Mouse (Mus musculus) cerebral cortex, adult 2 months (tissue): Measurements from ENCODE around the gene Atp12a.

Experiments
- WGBS: fragments of 180-500 bp; shearing (Covaris S2); methylation state at CpG from one replicate; pipeline ENCODE4 v1.1.7; 2018; 5-methylcytosine and 5-hydroxymethylcytosine counted together

Gene Atp12a

GRCm38 (mm10) chr14:56364711-56365237, at the start of gene Atp12a:
TSS of gene Atp12a (plus strand) at chr14:56365068.
- WGBS = 1% methylated on average over 48 of the region's 48 CpGs

- WGBS = 61% methylated on average over 7 of the region's 7 CpGs
These were observed 49.3 kb upstream of the Atp12a start for GRCm38 (mm10) chr14:56315519-56315918.

- 85% methylated on average over 4 of the region's 4 CpGs for WGBS
These were observed 48.5 kb upstream of the Atp12a start for GRCm38 (mm10) chr14:56316333-56316732.

- WGBS = 92% methylated on average over 1 of the region's 1 CpGs
These were observed 41.9 kb upstream of the Atp12a start for GRCm38 (mm10) chr14:56322982-56323381.

GRCm38 (mm10) chr14:56334437-56334836, 30.4 kb upstream of the Atp12a start:
- WGBS = 89% methylated on average over 5 of the region's 5 CpGs

- WGBS = 96% methylated on average over 10 of the region's 10 CpGs
These were observed 28.8 kb upstream of the Atp12a start for GRCm38 (mm10) chr14:56336032-56336431.

GRCm38 (mm10) chr14:56337075-56337474, 27.8 kb upstream of the Atp12a start:
- 49% methylated on average over 9 of the region's 9 CpGs for WGBS

GRCm38 (mm10) chr14:56337696-56338095, 27.2 kb upstream of the Atp12a start:
- 97% methylated on average over 2 of the region's 2 CpGs for WGBS

GRCm38 (mm10) chr14:56338882-56339442, 25.9 kb upstream of the Atp12a start:
- WGBS = 74% methylated on average over 7 of the region's 7 CpGs

- 38% methylated on average over 3 of the region's 3 CpGs for WGBS
These were observed 16.2 kb upstream of the Atp12a start for GRCm38 (mm10) chr14:56348704-56349103.

- WGBS = 73% methylated on average over 2 of the region's 2 CpGs
These were observed 15.3 kb upstream of the Atp12a start for GRCm38 (mm10) chr14:56349541-56349940.

- 53% methylated on average over 17 of the region's 17 CpGs for WGBS
These were observed 12.8 kb upstream of the Atp12a start for GRCm38 (mm10) chr14:56351959-56352660.

GRCm38 (mm10) chr14:56354803-56355202, 10.1 kb upstream of the Atp12a start:
- 31% methylated on average over 3 of the region's 3 CpGs for WGBS

- WGBS = 79% methylated on average over 8 of the region's 8 CpGs
These were observed 9.5 kb upstream of the Atp12a start for GRCm38 (mm10) chr14:56355396-56355795.

GRCm38 (mm10) chr14:56356196-56356595, 8.7 kb upstream of the Atp12a start:
- 95% methylated on average over 6 of the region's 6 CpGs for WGBS

GRCm38 (mm10) chr14:56358422-56358821, 6.4 kb upstream of the Atp12a start:
- 80% methylated on average over 7 of the region's 7 CpGs for WGBS

- WGBS = 49% methylated on average over 6 of the region's 6 CpGs
These were observed 5.7 kb upstream of the Atp12a start for GRCm38 (mm10) chr14:56359131-56359530.

GRCm38 (mm10) chr14:56365292-56365691, 424 bp downstream of the Atp12a start:
- 22% methylated on average over 8 of the region's 8 CpGs for WGBS

GRCm38 (mm10) chr14:56366712-56367111, 1.8 kb downstream of the Atp12a start:
- WGBS = 28% methylated on average over 15 of the region's 15 CpGs

GRCm38 (mm10) chr14:56368834-56369233, 4.0 kb downstream of the Atp12a start:
- WGBS = 50% methylated on average over 3 of the region's 3 CpGs

GRCm38 (mm10) chr14:56375731-56376130, 10.9 kb downstream of the Atp12a start:
- under 1% methylated on average over 6 of the region's 6 CpGs for WGBS

- 81% methylated on average over 9 of the region's 9 CpGs for WGBS
These were observed 14.5 kb downstream of the Atp12a start for GRCm38 (mm10) chr14:56379336-56379735.

GRCm38 (mm10) chr14:56382366-56382765, 17.5 kb downstream of the Atp12a start:
- WGBS = 83% methylated on average over 4 of the region's 4 CpGs
